Mouse (Mus musculus): ENCODE measurements around the gene Sdcbp2. TPM values are rescaled to one million over a fixed set of nuclear protein-coding genes. Genes with fewer than 3 reads are reported as not detected.
A peak's percentile ranks its signal among the peaks of the same experiment; 100 is the strongest.

The Sdcbp2 gene
- total RNA-seq (2021): 1 to 10 TPM; 1.9 to 2.5 TPM
- long read RNA-seq, experiment 1, partial matches to known transcripts: 1 of 1 reads
- long read RNA-seq, experiment 1, other reads (novel, unspliced or antisense): 0 of 1 reads
- long read RNA-seq, experiment 2, partial matches to known transcripts: 2 of 4 reads
- long read RNA-seq, experiment 2, other reads (novel, unspliced or antisense): 2 of 4 reads

- DNase-seq (ENCODE audit: low spot score in 2 of 2): no peak
Observed at GRCm38 (mm10) chr2:151571873-151572700, at the start of gene Sdcbp2. TSS of gene Sdcbp2 (plus strand) at chr2:151572622.

DNA sequence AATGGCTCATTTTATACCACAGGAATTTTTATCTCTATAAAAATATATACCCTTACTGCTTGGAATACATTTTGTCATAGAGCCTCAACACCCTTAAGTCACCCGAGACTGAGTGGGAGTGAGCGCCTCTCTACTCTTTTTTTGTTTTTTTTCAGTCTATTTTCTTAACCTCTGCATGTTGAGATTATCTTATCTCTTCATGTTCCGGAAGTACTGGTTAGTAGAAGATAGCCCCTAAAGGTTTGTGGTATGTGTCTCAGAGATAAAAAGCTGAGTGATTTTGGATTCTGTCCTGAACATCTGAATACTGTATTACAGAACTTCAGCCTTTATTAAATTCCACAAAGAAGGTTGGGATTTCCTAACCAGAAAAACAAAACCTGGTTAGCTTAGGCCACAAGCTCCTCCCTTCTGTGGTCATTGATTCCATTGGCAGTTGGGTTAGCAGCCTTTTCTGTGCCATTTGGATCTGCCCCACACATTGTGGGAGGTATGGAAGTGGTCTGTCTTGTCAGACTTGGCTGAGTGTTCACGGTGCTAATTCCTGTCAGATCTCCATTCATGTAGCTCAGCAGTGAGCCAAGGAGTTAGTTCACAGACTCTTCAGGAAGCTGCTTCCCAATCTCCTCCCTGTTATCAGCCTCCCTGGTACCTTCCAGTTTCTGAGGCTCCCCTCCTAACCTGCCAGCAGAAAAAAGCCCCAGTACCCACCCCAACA is 47.9 kb upstream of the Sdcbp2 start:
- no peak for DNase-seq (ENCODE audit: low spot score in 2 of 2)

DNA sequence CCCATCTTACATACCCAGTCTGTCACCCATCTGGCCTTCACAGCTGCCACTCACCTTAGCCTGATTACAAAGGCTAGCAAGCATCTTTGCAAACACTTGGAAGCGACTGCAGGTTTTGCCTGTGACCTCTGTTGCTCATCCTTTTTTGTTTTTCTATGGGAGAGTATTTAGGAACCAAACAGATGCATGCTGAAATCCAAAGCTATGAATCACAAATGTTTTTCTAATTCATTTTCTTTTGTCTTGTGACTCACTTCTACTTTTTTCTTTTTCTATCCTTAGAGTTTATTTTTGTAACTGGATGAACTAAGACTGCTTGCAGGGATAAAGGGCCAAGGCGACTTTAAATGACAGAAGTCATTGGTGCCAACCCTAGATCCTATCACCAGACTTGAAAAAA is 46.9 kb upstream of the Sdcbp2 start:
- DNase-seq (ENCODE audit: low spot score in 2 of 2): no peak

DNA sequence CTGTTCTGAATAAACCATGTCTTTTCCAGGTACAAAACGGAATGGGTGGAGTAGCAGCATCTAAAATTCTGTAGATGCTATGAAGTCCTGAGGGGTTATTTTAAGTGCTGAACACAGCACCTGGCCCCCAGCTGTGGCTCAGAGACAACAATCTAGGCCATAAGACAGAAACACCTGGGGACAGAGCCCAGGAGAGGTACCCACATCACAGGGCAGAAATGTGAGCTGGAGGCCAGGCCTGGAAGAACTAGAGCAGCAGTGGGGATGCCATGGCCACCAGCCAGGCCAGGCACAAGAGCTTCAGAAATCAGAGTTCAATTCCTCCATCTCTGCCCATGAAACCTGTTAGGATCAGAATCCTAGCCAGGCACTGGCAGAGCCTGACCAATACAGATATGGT is 44.4 kb upstream of the Sdcbp2 start:
- no peak for DNase-seq (ENCODE audit: low spot score in 2 of 2)

DNA sequence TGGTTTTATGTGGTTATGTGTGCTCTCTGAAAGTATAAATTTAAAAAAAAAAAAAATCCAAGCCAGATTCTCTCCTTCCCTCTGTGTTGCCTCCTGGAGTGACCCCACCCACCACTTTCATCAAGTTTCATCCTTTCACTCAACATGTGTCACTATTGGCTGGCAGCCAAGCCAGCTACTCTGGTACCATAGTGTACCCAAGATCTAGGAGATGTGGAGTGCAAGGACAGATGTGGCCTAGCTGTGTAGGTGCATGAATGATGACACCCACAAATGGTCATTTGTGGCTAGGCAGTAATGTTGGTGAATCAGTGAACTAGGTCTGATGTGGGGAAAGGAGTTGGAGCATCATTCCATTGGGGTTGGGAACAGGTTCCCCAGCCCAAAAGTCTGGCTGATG is 43.3 kb upstream of the Sdcbp2 start:
- no peak for DNase-seq (ENCODE audit: low spot score in 2 of 2)

DNA sequence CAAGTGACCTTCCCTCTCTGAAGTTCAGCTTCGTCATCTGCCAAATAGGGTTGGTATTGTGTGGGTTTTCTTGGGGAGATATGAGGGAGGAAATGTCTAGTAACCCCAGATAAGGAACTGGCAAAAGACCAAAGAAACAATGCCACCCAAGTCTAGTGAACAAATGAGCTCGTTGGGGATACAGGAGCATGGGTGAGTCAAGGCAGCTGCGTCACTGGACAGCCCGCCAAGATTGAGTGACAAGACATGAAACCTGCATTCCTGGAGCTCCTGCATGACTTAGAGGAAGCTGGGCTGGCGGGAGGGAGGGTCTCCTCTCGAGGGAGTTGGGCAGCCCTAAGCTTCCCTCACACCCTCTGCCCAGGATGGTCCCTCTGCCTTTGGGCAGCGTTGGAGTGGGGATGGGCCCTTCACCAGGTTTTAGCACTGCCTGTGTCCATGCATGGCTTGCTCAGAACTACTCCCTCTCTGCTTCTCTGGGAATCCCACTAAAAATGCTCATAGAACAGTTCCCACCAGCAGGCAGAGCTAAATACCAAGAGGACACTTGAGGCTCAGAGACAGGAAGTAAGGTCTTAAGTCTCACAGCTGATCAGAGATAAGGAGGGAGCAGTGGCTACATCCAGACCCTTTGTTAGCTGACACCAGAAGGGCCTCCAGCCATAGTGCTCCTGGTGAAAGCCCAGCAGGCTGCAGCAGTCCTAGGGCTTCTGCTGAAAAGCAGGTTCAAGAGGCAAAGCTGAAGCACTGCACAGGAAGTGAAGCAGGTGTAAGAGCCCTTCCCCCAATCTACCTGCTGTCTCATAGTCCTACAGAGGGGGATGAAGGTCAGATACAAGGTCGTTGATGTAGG is 41.8 kb upstream of the Sdcbp2 start:
- no peak for DNase-seq (ENCODE audit: low spot score in 2 of 2)

DNA sequence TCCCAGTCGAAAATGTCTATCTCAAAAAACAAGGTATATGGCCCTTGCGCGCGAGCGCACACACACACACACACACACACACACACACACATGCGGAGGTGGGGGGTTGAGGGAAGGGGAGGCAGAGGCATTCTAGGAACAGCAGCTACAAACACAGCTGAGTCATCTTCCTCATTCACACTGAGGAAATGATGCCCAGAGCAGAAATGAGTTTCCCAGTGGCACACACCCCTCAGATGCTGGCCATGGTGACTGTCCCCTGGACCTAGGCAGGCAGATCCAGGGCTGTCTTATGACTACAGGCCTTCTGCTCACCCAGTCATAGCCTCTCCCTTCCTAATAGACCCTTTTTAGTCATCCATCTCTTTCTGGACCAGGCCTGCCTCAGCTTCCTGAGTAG is 38.8 kb upstream of the Sdcbp2 start:
- DNase-seq (ENCODE audit: low spot score in 2 of 2): no peak

DNA sequence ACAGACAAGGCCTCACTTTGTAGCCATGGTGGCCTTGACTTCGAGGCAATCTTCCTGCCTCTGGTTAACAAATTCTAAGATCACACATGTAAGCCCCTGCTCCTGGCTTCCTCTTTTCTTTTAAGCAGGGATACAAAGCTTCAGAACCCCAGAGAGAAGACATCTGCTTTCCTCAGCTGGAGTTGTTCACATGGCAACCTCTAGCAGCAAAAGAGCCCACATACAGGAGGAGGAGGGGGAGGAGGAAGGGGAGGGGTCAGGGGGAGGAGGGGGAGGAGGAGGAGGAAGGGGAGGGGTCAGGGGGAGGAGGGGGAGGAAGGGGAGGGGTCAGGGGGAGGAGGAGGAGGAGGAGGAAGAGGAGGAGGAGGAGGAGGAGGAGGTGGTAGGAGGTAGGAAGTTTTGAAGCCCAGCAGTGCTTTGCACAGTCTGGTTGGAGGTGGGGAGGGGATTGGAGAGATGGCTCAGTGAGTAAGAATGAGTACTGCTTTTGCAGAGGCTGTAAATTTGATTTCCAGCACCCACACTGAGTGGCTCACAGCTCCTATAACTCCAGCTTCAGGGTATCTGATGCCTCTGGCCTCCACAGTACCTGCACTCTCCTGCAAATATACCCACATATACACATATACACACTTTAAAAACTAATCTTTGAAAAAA is 36.3 kb upstream of the Sdcbp2 start:
- DNase-seq (ENCODE audit: low spot score in 2 of 2): no peak

- no peak for DNase-seq (ENCODE audit: low spot score in 2 of 2)
Observed at GRCm38 (mm10) chr2:151536618-151536974, 35.8 kb upstream of the Sdcbp2 start.

- no peak for DNase-seq (ENCODE audit: low spot score in 2 of 2)
Observed at GRCm38 (mm10) chr2:151538646-151539045, 33.8 kb upstream of the Sdcbp2 start.

DNA sequence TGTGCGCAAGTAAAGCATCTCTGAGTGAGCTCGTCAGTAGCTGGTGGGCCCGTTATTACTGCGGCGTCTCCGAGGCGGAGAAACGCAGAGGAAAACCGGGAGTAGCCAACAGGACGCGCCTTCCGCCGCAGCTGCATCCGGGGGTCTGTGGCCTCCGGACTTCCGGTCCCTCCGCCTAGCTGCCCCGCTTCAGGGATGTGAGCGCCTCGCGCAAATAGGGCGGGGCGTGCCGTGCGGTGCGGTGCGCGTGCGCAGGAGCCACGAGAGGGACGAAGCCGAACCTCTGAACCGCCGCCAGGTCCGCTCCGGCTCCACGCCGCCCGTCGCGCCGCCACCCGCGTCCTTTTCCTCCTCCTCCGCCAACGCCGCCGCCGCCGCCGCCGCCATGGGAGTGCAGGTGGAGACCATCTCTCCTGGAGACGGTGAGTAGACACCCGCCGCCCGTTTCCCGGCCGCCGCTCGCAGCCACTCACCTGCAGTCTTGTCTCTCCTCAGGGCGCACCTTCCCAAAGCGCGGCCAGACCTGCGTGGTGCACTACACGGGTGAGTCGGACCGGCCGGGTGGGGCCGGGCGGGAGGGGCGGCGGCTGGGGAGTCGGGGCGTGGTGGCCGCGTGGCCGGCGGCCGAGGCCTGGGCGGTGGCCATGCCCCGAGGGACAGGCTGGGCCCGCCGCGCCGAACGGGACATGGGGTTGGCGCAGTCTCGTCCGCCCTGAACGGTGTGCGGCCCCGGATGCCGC is 29.9 kb upstream of the Sdcbp2 start, which contains the start of gene Fkbp1a:
Gene Fkbp1a (plus strand): TSS at position 161 of the 740 bp plus-strand sequence.
- peak; percentile 95 for DNase-seq (ENCODE audit: low spot score in 2 of 2)

DNA sequence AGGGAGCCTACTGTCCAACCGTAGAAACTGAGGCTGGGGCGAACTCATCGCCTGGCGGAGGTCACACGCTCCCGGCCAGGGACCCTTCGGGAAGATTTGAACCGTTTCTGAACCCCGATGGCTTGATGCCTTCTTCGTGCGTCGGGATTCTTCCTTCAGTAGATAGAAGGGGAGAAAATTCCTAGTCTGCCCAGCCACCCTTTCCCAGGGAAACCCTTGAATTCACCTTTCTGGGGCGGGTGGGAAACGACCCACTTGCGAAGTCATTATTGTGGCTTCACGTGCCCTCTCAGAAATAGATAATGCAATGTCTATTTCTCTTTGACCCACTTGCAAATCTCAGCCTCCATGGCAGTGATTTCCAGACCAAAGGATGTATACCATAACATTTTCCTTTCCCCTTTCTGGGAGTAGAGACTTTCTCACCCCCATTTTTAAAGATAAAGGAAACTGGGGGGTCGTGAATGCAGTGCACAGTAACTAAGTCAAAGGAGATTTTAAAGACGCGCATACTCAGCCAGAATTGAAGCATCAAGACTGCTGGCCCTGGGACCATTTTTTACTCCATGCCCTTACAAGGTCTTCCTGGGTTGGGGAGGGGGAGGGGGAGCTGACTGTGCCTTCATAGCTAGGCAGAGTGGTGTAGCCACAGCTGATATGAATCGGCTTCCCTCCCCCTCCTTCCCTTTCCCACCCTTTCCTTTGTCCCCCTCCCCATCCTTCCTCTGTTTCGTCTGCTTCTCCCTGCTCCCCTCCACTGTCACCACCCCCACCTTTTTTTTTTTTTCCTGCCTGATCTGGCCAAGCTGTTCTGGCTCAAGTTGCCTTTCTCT is 29.1 kb upstream of the Sdcbp2 start:
- peak in 1 of 2 experiments; percentile 27 for DNase-seq (ENCODE audit: low spot score in 2 of 2)

GRCm38 (mm10) chr2:151544673-151545072 is 27.7 kb upstream of the Sdcbp2 start:
- DNase-seq (ENCODE audit: low spot score in 2 of 2): no peak

- DNase-seq (ENCODE audit: low spot score in 2 of 2): no peak
Observed at GRCm38 (mm10) chr2:151546571-151546970, 25.9 kb upstream of the Sdcbp2 start.

DNA sequence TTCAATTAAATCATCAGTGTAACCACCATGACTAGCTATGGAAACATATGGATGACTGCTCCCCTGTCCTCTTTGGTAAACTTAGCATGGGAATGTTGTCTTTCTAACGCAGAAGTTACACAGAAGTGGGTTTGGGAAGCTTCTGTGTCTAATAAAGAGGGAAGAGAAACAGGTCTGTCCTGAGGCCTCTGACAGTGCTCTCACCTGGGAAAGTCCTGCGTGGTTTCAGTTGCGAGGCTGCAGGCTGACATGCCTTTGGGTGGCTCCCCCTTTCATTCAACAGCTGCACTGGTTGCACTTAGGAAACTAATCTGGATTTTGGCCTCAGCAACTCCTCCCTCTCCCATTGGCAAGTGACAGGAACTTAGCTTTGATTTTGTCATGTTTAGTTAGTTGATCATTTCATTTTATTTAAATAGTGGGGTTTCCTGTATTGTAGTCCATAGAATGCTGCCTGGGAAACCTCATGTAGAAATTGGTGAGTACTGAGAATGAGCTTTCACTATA is 22.8 kb upstream of the Sdcbp2 start:
- no peak for DNase-seq (ENCODE audit: low spot score in 2 of 2)

DNA sequence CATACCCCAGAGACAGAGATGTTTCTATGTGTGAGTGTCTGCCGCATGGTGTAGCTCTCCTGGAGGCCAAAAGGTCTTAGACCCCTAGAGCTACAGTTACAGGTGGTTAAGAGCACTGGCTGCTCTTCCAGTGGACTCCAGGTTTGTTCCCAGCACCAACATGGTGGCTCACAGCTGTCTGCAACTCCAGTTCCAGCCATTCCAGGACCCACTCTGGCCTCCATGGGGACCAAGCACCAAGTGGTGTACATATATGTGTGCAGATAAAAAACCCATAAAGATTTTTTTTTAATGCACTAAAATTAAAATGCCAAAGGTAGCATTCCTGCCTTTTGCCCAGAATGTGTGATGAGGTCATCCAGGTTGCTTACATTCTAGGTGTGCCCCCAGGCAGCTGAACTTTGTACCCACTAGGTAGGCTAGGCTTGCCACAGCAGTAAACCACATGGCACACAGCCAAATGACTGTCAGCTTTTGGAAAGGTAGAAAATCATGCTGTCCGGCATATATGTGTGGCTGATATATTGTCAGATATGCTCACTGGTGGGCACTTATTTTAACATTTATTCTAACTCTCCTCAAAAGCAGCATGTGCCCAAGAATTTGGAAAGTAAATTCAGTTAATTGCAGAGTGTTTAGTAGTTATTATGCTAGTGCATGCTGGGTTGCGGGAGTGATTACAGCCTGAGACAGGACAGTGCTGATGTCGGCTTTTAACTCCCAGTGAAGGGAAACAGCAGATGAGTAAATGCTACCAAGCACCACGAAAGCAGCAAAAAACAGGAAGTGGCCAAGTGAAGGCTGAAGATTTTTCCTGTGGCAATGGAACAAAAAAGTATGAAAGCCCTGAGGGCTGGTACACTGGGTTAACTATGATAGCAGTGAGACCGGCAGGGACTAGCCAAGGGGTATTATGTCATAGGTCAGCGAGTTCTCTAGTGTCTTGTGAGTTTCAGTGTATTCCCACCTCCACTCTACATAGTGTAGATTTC is 9.2 kb upstream of the Sdcbp2 start:
- no peak for DNase-seq (ENCODE audit: low spot score in 2 of 2)

DNA sequence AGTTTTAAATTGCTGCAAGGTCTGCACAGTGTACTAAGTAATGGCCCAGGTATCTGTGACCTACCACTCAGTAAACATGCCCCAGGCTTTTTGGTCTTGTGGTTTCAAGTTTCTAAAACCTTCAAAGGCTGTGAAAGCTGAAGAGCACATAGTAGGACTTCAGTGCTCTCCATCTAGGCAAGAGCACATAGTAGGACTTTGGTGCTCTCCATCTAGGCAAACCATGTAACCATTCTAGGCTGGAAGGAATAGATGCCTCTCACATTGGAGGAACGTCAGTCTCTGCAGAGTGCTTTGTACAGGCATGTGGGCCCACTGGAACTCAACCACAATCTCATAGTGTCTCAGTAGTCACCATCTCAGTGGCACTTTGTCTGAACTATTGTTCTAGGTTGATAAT is 8.4 kb upstream of the Sdcbp2 start:
- DNase-seq (ENCODE audit: low spot score in 2 of 2): no peak

GRCm38 (mm10) chr2:151564986-151565385 is 7.4 kb upstream of the Sdcbp2 start:
- DNase-seq (ENCODE audit: low spot score in 2 of 2): no peak
